Mouse (Mus musculus) thymus, adult 2 months (tissue): ENCODE data around the gene Tspan1. TPM values are rescaled to one million over a fixed set of nuclear protein-coding genes. Genes with fewer than 3 reads are reported as not detected.

Experiments
- DNase-seq: peaks from one replicate; pipeline ENCODE4 v3.0.0; 2021
- H3K27ac ChIP-seq: fragments of 200-500 bp; 2 replicates; pipeline ENCODE4 v1.5.1; 2012; ENCODE audit warnings: low read length, control low read depth; ENCODE audit not compliant: control insufficient read depth, insufficient read depth
- H3K27me3 ChIP-seq: fragments of 200-500 bp; 2 replicates; pipeline ENCODE4 v1.6.1; 2012; ENCODE audit warnings: mild to moderate bottlenecking, low read length, moderate library complexity, mixed read lengths; ENCODE audit not compliant: control insufficient read depth, insufficient read depth
- H3K36me3 ChIP-seq: fragments of 200-500 bp; 2 replicates; pipeline ENCODE4 v1.6.1; 2012; ENCODE audit warnings: mild to moderate bottlenecking, low read length, moderate library complexity; ENCODE audit not compliant: control insufficient read depth, insufficient read depth
- H3K4me1 ChIP-seq: fragments of 200-500 bp; replicated peaks from 2 replicates; pipeline ENCODE4 v1.6.1; 2012; ENCODE audit warnings: low read length; ENCODE audit not compliant: control insufficient read depth, insufficient read depth
- H3K4me3 ChIP-seq: fragments of 200-500 bp; 2 replicates; pipeline ENCODE4 v1.5.1; 2012; ENCODE audit warnings: mild to moderate bottlenecking, low read length, control low read depth, moderate library complexity; ENCODE audit not compliant: control insufficient read depth, insufficient read depth
- CTCF ChIP-seq: fragments of 200-500 bp; IDR thresholded peaks from 2 replicates; pipeline ENCODE4 v1.5.1; 2012; ENCODE audit warnings: mild to moderate bottlenecking, control low read depth, low read length, moderate library complexity, borderline replicate concordance; ENCODE audit not compliant: control insufficient read depth, poor library complexity, insufficient read depth; ENCODE audit errors: extremely low read depth
- POLR2A ChIP-seq: fragments of 200-500 bp; IDR thresholded peaks from 2 replicates; pipeline ENCODE4 v1.6.1; 2012; ENCODE audit warnings: mild to moderate bottlenecking, low read length, control low read depth, moderate library complexity; ENCODE audit not compliant: control insufficient read depth, poor library complexity, insufficient read depth; ENCODE audit errors: extremely low read depth
- WGBS: fragments of 180-500 bp; shearing (Covaris S2); methylation state at CpG from one replicate; pipeline ENCODE4 v1.1.7; 2018; 5-methylcytosine and 5-hydroxymethylcytosine counted together
- polyA plus RNA-seq: library from polyadenylated mRNA; depleted of rRNA; stranded (reverse); fragments of >200 nt; gene quantifications from 2 replicates; pipeline ENCODE4 v1.2.3, GENCODE M21; 2012

Gene Tspan1
- polyA plus RNA-seq, 1 experiment: 4.1 TPM

GRCm38 (mm10) chr4:116176543-116176988 is 9.2 kb upstream of the Tspan1 start:
- TF ChIP-seq POLR2A (no peak), CTCF (no peak)
- WGBS: 3% methylated on average over 10 of the region's 10 CpGs
- Histone ChIP-seq H3K4me3 (0 out of 2 replicates have a peak overlapping the region, but pooled peaks have one; percentile 12), H3K36me3 (no peaks in the 10 kb centered on the region), H3K27me3 (no peaks in the 10 kb centered on the region), H3K4me1 (peaks cover 20% of the 10 kb centered on the region), H3K27ac (peak overlapping the region; percentile 27; the same call in 1 of the 2 replicates)
- DNase-seq: peak; percentile 66

GRCm38 (mm10) chr4:116175711-116176542 is 8.5 kb upstream of the Tspan1 start:
- 41% methylated on average over 7 of the region's 7 CpGs for WGBS
- TF ChIP-seq POLR2A: no peak
- no peak for TF ChIP-seq CTCF
- no peaks in the 10 kb centered on the region for H3K36me3 ChIP-seq
- no peak overlapping the region for H3K4me3 ChIP-seq
- H3K4me1 ChIP-seq: peaks cover 20% of the 10 kb centered on the region
- peak overlapping the region; percentile 27; the same call in 1 of the 2 replicates for H3K27ac ChIP-seq
- H3K27me3 ChIP-seq: no peaks in the 10 kb centered on the region
- no peak for DNase-seq

DNA sequence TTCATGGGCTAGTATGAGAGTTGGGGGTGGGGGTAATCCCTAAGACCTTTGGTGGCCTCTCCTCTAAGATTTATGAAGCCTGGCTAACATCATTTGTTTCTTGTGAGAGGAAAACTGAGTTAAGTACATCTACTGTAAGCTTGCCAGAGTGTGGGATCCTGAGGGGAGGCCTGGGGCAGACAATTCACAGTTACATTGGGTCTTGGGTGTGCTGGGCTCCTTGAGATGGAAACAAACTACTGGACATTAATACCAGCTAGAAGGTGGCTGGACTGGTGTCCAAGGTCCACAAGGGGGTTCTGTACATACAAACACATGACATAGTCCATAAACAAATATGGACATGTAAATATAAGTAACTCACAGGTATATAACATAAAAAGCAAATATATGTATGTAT is 7.7 kb upstream of the Tspan1 start:
- Histone ChIP-seq H3K4me1 (peaks cover 20% of the 10 kb centered on the region), H3K27me3 (no peaks in the 10 kb centered on the region), H3K27ac (no peak overlapping the region), H3K4me3 (no peak overlapping the region), H3K36me3 (no peaks in the 10 kb centered on the region)
- DNase-seq: no peak
- TF ChIP-seq CTCF (no peak), POLR2A (no peak)

DNA sequence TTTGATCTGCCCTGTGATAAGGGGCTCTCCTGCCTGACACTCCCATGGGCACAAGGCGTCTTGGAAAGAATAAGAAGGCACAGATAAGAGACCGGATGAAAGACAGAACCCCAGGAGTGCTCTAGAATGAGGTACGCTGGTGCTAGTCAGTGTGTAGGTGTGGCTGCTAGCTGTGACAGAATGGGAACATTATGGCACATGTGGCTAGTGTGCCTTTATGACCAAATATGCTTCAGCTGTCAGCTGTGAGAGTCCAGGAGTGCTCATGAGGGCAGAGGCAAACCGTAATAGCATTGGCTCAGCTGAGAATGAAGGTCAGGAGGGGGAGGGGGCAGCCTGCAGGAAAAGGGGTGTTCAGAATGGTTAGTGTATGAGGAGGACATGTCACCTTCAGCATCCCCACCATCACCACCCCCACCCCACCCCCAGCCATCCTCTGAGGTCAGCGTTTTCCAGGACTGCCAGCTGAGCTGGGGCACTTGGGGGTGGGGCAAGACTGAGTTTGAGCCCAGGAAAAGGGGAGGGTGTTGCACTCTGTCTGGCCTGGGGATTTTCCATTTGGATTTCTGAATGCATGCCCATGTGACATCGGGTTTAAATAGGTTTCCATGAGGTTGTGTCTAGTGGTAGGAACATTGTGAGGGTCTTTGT is 7.2 kb upstream of the Tspan1 start:
- H3K27ac ChIP-seq: no peak overlapping the region

DNA sequence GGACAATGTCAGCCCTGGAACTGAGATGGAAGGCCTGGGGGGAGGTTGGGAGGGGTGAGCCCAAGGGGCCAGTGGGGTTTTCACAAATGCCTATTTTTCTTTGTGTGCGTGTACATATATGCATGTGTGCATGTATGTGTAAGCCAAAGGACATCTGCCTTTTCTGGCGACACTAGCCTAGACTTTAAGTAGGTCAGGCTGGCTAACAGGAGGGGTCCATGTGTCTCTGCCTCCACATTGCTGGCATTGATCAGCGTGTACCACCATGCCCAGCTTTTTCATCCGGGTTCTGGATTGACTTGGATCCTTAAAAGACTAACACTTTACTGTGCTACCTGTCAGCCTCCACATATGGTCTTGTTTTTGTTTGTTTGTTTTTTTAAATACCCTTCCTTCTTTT is 6.4 kb upstream of the Tspan1 start:
- WGBS: 97% methylated on average over 4 of the region's 4 CpGs

More for the DNA sequence above, 7.2 kb upstream of the Tspan1 start:
- TF ChIP-seq POLR2A (no peak), CTCF (no peak)
- H3K4me1 ChIP-seq: peaks cover 20% of the 10 kb centered on the region
- H3K27me3 ChIP-seq: no peaks in the 10 kb centered on the region
- no peaks in the 10 kb centered on the region for H3K36me3 ChIP-seq
- no peak for DNase-seq
- 88% methylated on average over 6 of the region's 6 CpGs for WGBS
- H3K4me3 ChIP-seq: no peak overlapping the region

DNA sequence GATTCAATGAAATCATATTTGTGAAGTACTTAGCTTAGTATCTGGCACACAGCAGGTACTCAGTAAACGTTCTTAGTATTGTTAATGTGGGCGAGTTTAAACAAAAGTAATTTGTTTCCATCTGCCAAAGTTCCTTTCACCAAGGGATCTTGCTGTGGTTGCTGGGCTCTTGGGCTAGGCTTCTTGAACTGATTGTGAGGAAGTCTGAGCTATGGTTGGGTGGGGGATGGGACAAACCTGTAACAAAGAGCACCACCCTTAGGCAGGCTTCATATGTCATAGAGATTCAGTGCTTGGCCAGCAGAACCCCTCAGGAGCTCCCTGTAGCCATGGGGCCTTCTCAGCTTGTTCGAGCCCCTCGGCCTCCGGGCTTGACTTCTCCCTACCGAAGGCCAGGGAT is 5.7 kb upstream of the Tspan1 start, which contains the start of the genes 1700042G07Rik and Gm49337:
Gene 1700042G07Rik, plus strand, starts transcription at position 301 of the 400 bp plus-strand sequence.
Gene Gm49337, plus strand, starts transcription at position 313 of the 400 bp plus-strand sequence.
- WGBS: 91% methylated on average over 6 of the region's 6 CpGs
- DNase-seq: no peak
- Histone ChIP-seq H3K4me1 (peaks cover 27% of the 10 kb centered on the region), H3K27ac (no peak within 1 kb of the TSS), H3K4me3 (no peak within 1 kb of the TSS), H3K36me3 (no peaks in the 10 kb centered on the region), H3K27me3 (no peaks in the 10 kb centered on the region)
- TF ChIP-seq POLR2A: no peak
- no peak for TF ChIP-seq CTCF

More for the DNA sequence above, 6.4 kb upstream of the Tspan1 start:
- Histone ChIP-seq H3K27me3 (no peaks in the 10 kb centered on the region), H3K27ac (no peak overlapping the region), H3K4me3 (no peak overlapping the region), H3K36me3 (no peaks in the 10 kb centered on the region), H3K4me1 (peaks cover 22% of the 10 kb centered on the region)
- TF ChIP-seq POLR2A: no peak
- TF ChIP-seq CTCF: no peak
- no peak for DNase-seq
